Mouse (Mus musculus) stomach, postnatal 0 days (tissue): ENCODE measurements around the gene Ugt1a5. TPM values are rescaled to one million over a fixed set of nuclear protein-coding genes. Genes with fewer than 3 reads are reported as not detected.

Source experiments
- ATAC-seq: fragments of 200-750 bp; cut with Nextera tagmentation; 2 replicates; pipeline ENCODE4 v1.8.0; 2017; ENCODE audit not compliant: low FRiP score, low TSS enrichment
- DNase-seq: peaks from one replicate; pipeline ENCODE4 v3.0.0-alpha.2; 2016; ENCODE audit warnings: low spot score
- H3K27ac ChIP-seq: fragments of 300-500 bp; sonication (generic); replicated peaks from 2 replicates; pipeline ENCODE4 v1.5.1; 2014; ENCODE audit warnings: mild to moderate bottlenecking, control low read depth
- H3K27me3 ChIP-seq: fragments of 300-500 bp; sonication (generic); 2 replicates; pipeline ENCODE4 v1.6.1; 2014; ENCODE audit warnings: low read length; ENCODE audit not compliant: control insufficient read depth, insufficient read depth
- H3K36me3 ChIP-seq: fragments of 300-500 bp; sonication (generic); 2 replicates; pipeline ENCODE4 v1.6.1; 2014; ENCODE audit warnings: low read length, mixed read lengths; ENCODE audit not compliant: control insufficient read depth, insufficient read depth
- H3K4me1 ChIP-seq: fragments of 300-500 bp; sonication (generic); replicated peaks from 2 replicates; pipeline ENCODE4 v1.6.1; 2014; ENCODE audit warnings: antibody characterized with exemption; ENCODE audit not compliant: control insufficient read depth, insufficient read depth
- H3K4me2 ChIP-seq: fragments of 300-500 bp; sonication (generic); replicated peaks from 2 replicates; pipeline ENCODE4 v1.6.1; 2014; ENCODE audit warnings: low read depth, mild to moderate bottlenecking, control low read depth, moderate library complexity
- H3K4me3 ChIP-seq: fragments of 300-500 bp; sonication (generic); 2 replicates; pipeline ENCODE4 v1.5.1; 2014; ENCODE audit warnings: low read depth, low read length, control low read depth
- H3K9ac ChIP-seq: fragments of 300-500 bp; sonication (generic); 2 replicates; pipeline ENCODE4 v1.6.1; 2014; ENCODE audit warnings: mild to moderate bottlenecking, low read length, control low read depth, mixed read lengths
- H3K9me3 ChIP-seq: fragments of 300-500 bp; sonication (generic); 2 replicates; pipeline ENCODE4 v1.6.1; 2016; ENCODE audit warnings: low read length; ENCODE audit not compliant: control insufficient read depth
- CTCF ChIP-seq: IDR thresholded peaks from 2 replicates; pipeline ENCODE4 v1.5.1; 2016; ENCODE audit warnings: antibody characterized with exemption, low read depth, mild to moderate bottlenecking, moderate library complexity
- EP300 ChIP-seq: optimal IDR thresholded peaks from 2 replicates; pipeline ENCODE3; 2016; ENCODE audit warnings: antibody characterized with exemption
- WGBS: fragments of 180-500 bp; shearing (Covaris S2); extraction: QIAGEN DNeasy Blood & Tissue Kit; methylation state at CpG from one replicate; pipeline ENCODE4 v1.1.7; 2014; 5-methylcytosine and 5-hydroxymethylcytosine counted together
- polyA plus RNA-seq: library from polyadenylated mRNA; unstranded; fragments of >200 nt; fragmentation: Nextera tagmentation; extraction: Ambion mirVana; gene quantifications from 2 replicates; pipeline ENCODE4 v1.2.1, GENCODE M21; 2015

Gene Ugt1a5
- polyA plus RNA-seq, 1 experiment from 2014 or later, result not detected

GRCm38 (mm10) chr1:88186325-88186935 is 20.6 kb downstream of the Ugt1a5 start:
- DNase-seq (no peak), ATAC-seq (no peak)
- Histone ChIP-seq H3K36me3 (no peaks in the 10 kb centered on the region), H3K9ac (no peak overlapping the region), H3K27me3 (no peaks in the 10 kb centered on the region), H3K4me3 (no peak overlapping the region), H3K4me1 (no peaks in the 10 kb centered on the region), H3K9me3 (no peaks in the 10 kb centered on the region), H3K27ac (no peak overlapping the region), H3K4me2 (no peak overlapping the region)
- TF ChIP-seq CTCF (no peak), EP300 (no peak)
- WGBS, result 84% methylated on average over 5 of the region's 5 CpGs

GRCm38 (mm10) chr1:88192136-88192535 is 26.3 kb downstream of the Ugt1a5 start:
- no peaks in the 10 kb centered on the region for H3K4me1 ChIP-seq
- H3K9me3 ChIP-seq, result no peaks in the 10 kb centered on the region
- WGBS, result 76% methylated on average over 3 of the region's 3 CpGs
- no peaks in the 10 kb centered on the region for H3K27me3 ChIP-seq
- H3K36me3 ChIP-seq, result no peaks in the 10 kb centered on the region
- TF ChIP-seq CTCF (no peak), EP300 (no peak)
- no peak overlapping the region for H3K4me3 ChIP-seq
- H3K4me2 ChIP-seq, result no peak overlapping the region
- DNase-seq (no peak), ATAC-seq (no peak)
- H3K27ac ChIP-seq, result no peak overlapping the region
- no peak overlapping the region for H3K9ac ChIP-seq

GRCm38 (mm10) chr1:88195687-88196086 is 29.9 kb downstream of the Ugt1a5 start:
- Histone ChIP-seq H3K4me2 (no peak overlapping the region), H3K27ac (no peak overlapping the region), H3K9me3 (no peaks in the 10 kb centered on the region), H3K9ac (no peak overlapping the region), H3K4me1 (no peaks in the 10 kb centered on the region), H3K27me3 (no peaks in the 10 kb centered on the region), H3K4me3 (no peak overlapping the region), H3K36me3 (no peaks in the 10 kb centered on the region)
- ATAC-seq (no peak), DNase-seq (no peak)
- TF ChIP-seq CTCF (no peak), EP300 (no peak)
- WGBS, result 91% methylated on average over 1 of the region's 1 CpGs

DNA sequence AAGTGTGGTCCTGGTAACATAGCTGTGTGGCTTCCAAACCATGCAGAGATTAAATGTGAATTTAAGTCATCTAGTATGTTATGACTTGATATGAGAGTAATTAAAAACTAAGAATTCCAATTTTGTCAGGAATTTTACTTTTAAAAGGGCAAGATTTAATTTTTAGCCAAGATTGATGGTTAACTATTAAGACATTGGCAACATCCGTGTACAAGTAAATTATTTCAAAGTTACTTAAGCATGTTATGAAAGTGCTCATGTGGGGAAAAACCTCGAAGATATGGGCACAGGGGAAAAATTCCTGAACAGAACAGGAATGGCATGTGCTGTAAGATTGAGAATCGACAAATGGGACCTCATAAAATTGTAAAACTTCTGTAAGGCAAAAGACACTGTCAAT is 31.6 kb downstream of the Ugt1a5 start:
- no peak for TF ChIP-seq CTCF
- no peak for TF ChIP-seq EP300
- no peak overlapping the region for H3K27ac ChIP-seq
- H3K9ac ChIP-seq, result no peak overlapping the region
- ATAC-seq, result no peak
- H3K4me2 ChIP-seq, result no peak overlapping the region
- no peaks in the 10 kb centered on the region for H3K36me3 ChIP-seq
- no peak overlapping the region for H3K4me3 ChIP-seq
- no peaks in the 10 kb centered on the region for H3K27me3 ChIP-seq
- no peak for DNase-seq
- no peaks in the 10 kb centered on the region for H3K9me3 ChIP-seq
- 66% methylated on average over 3 of the region's 3 CpGs for WGBS
- H3K4me1 ChIP-seq, result no peaks in the 10 kb centered on the region

DNA sequence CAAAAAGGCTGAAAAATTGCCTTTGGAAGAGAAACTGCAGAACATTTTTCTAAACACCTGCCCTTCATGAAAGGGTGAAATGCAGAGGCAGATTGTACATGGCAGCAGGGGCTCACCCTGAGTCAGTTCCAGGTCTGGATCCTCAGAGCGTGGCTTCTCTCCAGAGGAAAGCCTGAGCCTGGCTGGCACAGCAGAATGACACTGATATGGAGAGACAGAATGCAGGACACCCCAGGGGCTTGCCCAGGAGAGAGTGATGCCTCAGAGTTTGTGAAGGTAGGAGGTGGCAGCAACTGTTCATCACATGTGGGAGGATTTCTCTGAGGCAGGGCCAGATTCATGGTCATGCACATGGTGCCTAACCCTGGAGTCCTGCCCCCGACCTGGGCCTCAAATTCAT is 34.2 kb downstream of the Ugt1a5 start:
- ATAC-seq (no peak), DNase-seq (no peak)
- H3K9ac ChIP-seq, result no peak overlapping the region
- no peaks in the 10 kb centered on the region for H3K27me3 ChIP-seq
- H3K4me1 ChIP-seq, result no peaks in the 10 kb centered on the region
- 62% methylated on average over 2 of the region's 2 CpGs for WGBS
- no peaks in the 10 kb centered on the region for H3K9me3 ChIP-seq
- H3K4me2 ChIP-seq, result no peak overlapping the region
- H3K27ac ChIP-seq, result no peak overlapping the region
- TF ChIP-seq CTCF, result no peak
- TF ChIP-seq EP300, result no peak
- no peaks in the 10 kb centered on the region for H3K36me3 ChIP-seq
- H3K4me3 ChIP-seq, result no peak overlapping the region

- TF ChIP-seq CTCF (no peak), EP300 (no peak)
- H3K4me2 ChIP-seq, result no peak within 1 kb of the TSS
- H3K27ac ChIP-seq, result no peak within 1 kb of the TSS
- no peaks in the 10 kb centered on the region for H3K27me3 ChIP-seq
- ATAC-seq (no peak), DNase-seq (no peak)
- H3K4me3 ChIP-seq, result no peak within 1 kb of the TSS
- no peaks in the 10 kb centered on the region for H3K9me3 ChIP-seq
- no peaks in the 10 kb centered on the region for H3K36me3 ChIP-seq
- H3K9ac ChIP-seq, result no peak within 1 kb of the TSS
- no peaks in the 10 kb centered on the region for H3K4me1 ChIP-seq
- WGBS, result 62% methylated on average over 7 of the region's 7 CpGs
Observed at GRCm38 (mm10) chr1:88200456-88200855, 34.6 kb downstream of the Ugt1a5 start, which contains the start of gene Ugt1a2. Ugt1a2 (plus strand) TSS chr1:88200601.
